Mouse (Mus musculus) cortical plate, adult 2 months (tissue): Measurements from ENCODE around the gene Dnajb5. TPM values are rescaled to one million over a fixed set of nuclear protein-coding genes. Genes with fewer than 3 reads are reported as not detected.

Experiments used
- H3K27ac ChIP-seq: fragments of 200-500 bp; 2 replicates; pipeline ENCODE4 v1.5.1; 2012; ENCODE audit warnings: low read length, control low read depth, inconsistent platforms; ENCODE audit not compliant: insufficient read depth
- H3K4me1 ChIP-seq: fragments of 200-500 bp; 2 replicates; pipeline ENCODE4 v1.6.1; 2011; ENCODE audit warnings: low read length; ENCODE audit not compliant: control insufficient read depth, insufficient read depth
- H3K4me3 ChIP-seq: fragments of 200-500 bp; 2 replicates; pipeline ENCODE4 v1.5.1; 2011; ENCODE audit warnings: mild to moderate bottlenecking, low read length, control low read depth; ENCODE audit not compliant: insufficient read depth
- CTCF ChIP-seq: fragments of 200-500 bp; IDR thresholded peaks from 2 replicates; pipeline ENCODE4 v1.5.1; 2011; ENCODE audit warnings: mild to moderate bottlenecking, control low read depth, low read length; ENCODE audit not compliant: insufficient read depth; ENCODE audit errors: extremely low read depth
- POLR2A ChIP-seq: fragments of 200-500 bp; IDR thresholded peaks from 2 replicates; pipeline ENCODE4 v1.6.1; 2011; ENCODE audit warnings: mild to moderate bottlenecking, low read length, control low read depth; ENCODE audit not compliant: insufficient read depth; ENCODE audit errors: extremely low read depth
- polyA plus RNA-seq: library from polyadenylated mRNA; depleted of rRNA; stranded (reverse); fragments of >200 nt; gene quantifications from 2 replicates; pipeline ENCODE4 v1.2.3, GENCODE M21; 2012

Gene Dnajb5
- polyA plus RNA-seq, 1 experiment, result 107 TPM

GRCm38 (mm10) chr4:42916617-42917401 lies 32.8 kb upstream of the Dnajb5 start, which contains the start of gene Phf24:
Phf24 (plus strand) TSS chr4:42916660.
- peak; percentile 45; the same call in 1 of the 2 replicates for TF ChIP-seq POLR2A
- TF ChIP-seq CTCF, result no peak
- peak within 1 kb of the TSS; percentile 98 for H3K27ac ChIP-seq
- peak within 1 kb of the TSS; percentile 71 for H3K4me3 ChIP-seq
- H3K4me1 ChIP-seq, result peaks cover 9% of the 10 kb centered on the region

- TF ChIP-seq CTCF, result no peak
- TF ChIP-seq POLR2A, result no peak
- H3K27ac ChIP-seq, result peak overlapping the region; percentile 98
- peaks cover 10% of the 10 kb centered on the region for H3K4me1 ChIP-seq
- H3K4me3 ChIP-seq, result peak overlapping the region; percentile 71
Measured at GRCm38 (mm10) chr4:42917402-42917774, 32.2 kb upstream of the Dnajb5 start.

GRCm38 (mm10) chr4:42920726-42921125 lies 28.9 kb upstream of the Dnajb5 start:
- peak overlapping the region; percentile 34 for H3K27ac ChIP-seq
- H3K4me1 ChIP-seq, result peaks cover 13% of the 10 kb centered on the region
- no peak for TF ChIP-seq POLR2A
- no peak for TF ChIP-seq CTCF
- no peak overlapping the region for H3K4me3 ChIP-seq

GRCm38 (mm10) chr4:42921536-42921935 lies 28.1 kb upstream of the Dnajb5 start:
- H3K4me1 ChIP-seq, result peaks cover 11% of the 10 kb centered on the region
- no peak overlapping the region for H3K4me3 ChIP-seq
- peak overlapping the region; percentile 34 for H3K27ac ChIP-seq
- TF ChIP-seq POLR2A, result 0 out of 2 replicates have a peak, but pooled peaks have one; percentile 24
- no peak for TF ChIP-seq CTCF

- H3K27ac ChIP-seq, result peak overlapping the region; percentile 80
- peak overlapping the region; percentile 30 for H3K4me3 ChIP-seq
- no peak for TF ChIP-seq POLR2A
- no peak for TF ChIP-seq CTCF
- peaks cover 11% of the 10 kb centered on the region for H3K4me1 ChIP-seq
Measured at GRCm38 (mm10) chr4:42922056-42922455, 27.6 kb upstream of the Dnajb5 start.

- Histone ChIP-seq H3K4me1 (peaks cover 11% of the 10 kb centered on the region), H3K27ac (peak overlapping the region; percentile 80), H3K4me3 (peak overlapping the region; percentile 30)
- TF ChIP-seq CTCF, result no peak
- no peak for TF ChIP-seq POLR2A
Measured at GRCm38 (mm10) chr4:42922461-42922860, 27.2 kb upstream of the Dnajb5 start.

GRCm38 (mm10) chr4:42924095-42924710 lies 25.4 kb upstream of the Dnajb5 start:
- Histone ChIP-seq H3K4me3 (no peak overlapping the region), H3K27ac (peak overlapping the region; percentile 22; the same call in 1 of the 2 replicates), H3K4me1 (peaks cover 13% of the 10 kb centered on the region)
- TF ChIP-seq POLR2A (0 out of 2 replicates have a peak, but pooled peaks have one; percentile 17), CTCF (no peak)

- TF ChIP-seq POLR2A, result no peak
- TF ChIP-seq CTCF, result no peak
- no peak overlapping the region for H3K4me3 ChIP-seq
- no peak overlapping the region for H3K27ac ChIP-seq
- peaks cover 10% of the 10 kb centered on the region for H3K4me1 ChIP-seq
Measured at GRCm38 (mm10) chr4:42928209-42928608, 21.4 kb upstream of the Dnajb5 start.

GRCm38 (mm10) chr4:42928952-42929351 lies 20.7 kb upstream of the Dnajb5 start:
- H3K27ac ChIP-seq, result no peak overlapping the region
- H3K4me1 ChIP-seq, result peaks cover 10% of the 10 kb centered on the region
- TF ChIP-seq CTCF (no peak), POLR2A (no peak)
- no peak overlapping the region for H3K4me3 ChIP-seq
